Mouse (Mus musculus) layer of hippocampus, adult 9-11 months (tissue): ENCODE measurements around the gene Cox7a2.

ENCODE experiments used
- DNase-seq: peaks from one replicate; pipeline ENCODE4 v3.0.0; 2022

The Cox7a2 gene

GRCm38 (mm10) chr9:79759385-79760005 is at the start of gene Cox7a2:
Gene Cox7a2 (minus strand): TSS chr9:79759878.
- DNase-seq: peak; percentile 97

DNA sequence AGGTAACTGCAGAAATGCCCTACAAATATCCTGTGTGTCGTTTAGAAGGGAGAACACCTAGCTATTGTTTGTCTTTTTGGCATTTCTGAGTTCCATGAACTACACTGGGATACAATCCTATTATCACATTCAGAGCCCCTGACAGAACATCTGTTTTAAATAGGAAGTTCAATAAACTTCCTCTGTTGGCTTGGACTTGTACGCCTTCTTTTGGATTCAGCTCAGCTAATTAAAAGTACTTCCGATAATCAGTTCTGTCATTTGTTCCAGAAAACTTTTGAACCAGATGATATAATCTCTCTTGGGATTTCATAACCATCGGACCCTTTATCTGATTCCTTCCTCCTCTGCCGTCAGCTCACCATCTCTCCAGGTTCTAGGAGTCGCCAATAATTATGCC is 49.7 kb upstream of the Cox7a2 start:
- DNase-seq: no peak

DNA sequence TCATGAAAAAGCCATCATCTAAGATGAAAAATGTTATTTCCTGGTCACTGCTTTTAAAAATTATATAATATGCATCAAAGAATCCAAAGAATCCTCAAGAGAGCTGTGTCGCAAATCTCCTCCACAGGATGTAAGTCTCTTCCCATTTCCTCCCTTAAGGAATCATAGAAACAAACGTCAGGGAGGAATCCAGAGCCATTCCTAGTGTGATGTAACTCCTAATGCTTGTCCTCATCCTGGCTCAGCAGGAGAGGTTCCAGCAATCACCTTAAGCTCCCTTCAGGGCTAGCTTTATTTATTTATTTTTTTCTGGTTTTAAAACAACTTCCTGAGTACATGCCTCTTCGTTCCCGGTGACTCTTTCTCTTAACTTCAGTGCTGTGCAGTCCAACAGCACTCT is 47.5 kb upstream of the Cox7a2 start:
- no peak for DNase-seq

DNA sequence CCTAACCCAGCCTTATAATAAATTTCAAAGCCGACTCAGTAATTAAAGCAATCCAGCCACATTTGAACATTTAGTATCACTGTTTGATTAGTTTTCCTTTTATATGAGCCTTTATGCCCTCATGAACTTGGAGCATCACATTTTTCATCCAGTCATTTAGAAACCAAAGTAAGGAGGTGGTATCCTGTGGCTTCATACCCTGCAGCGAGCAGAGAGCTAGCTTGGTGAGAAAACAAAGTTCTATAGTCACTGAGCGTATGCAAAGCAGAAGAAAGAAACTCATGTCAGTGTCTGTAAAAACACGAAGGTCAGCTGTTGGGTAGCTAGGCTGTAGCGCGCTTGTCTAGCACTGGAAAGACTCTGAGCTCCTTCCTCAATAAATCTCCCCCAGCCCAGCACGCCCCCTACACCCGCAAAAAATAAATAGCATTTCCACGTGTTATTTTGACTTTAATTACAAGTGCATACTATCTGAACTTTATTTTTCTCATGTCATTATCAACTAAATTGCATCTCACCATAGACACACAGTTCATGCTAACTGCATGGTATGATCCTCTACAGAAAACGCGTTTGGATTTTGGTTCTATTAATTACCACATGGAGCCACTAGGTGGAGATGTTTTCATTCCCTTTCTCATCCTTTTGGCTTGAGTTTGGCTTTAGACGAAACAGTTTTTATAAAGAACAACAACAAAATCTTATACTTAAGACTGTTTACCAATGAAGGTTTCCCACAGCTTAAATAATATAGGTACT is 46.8 kb upstream of the Cox7a2 start:
- DNase-seq: no peak

GRCm38 (mm10) chr9:79805426-79805825 is 45.7 kb upstream of the Cox7a2 start:
- no peak for DNase-seq

DNA sequence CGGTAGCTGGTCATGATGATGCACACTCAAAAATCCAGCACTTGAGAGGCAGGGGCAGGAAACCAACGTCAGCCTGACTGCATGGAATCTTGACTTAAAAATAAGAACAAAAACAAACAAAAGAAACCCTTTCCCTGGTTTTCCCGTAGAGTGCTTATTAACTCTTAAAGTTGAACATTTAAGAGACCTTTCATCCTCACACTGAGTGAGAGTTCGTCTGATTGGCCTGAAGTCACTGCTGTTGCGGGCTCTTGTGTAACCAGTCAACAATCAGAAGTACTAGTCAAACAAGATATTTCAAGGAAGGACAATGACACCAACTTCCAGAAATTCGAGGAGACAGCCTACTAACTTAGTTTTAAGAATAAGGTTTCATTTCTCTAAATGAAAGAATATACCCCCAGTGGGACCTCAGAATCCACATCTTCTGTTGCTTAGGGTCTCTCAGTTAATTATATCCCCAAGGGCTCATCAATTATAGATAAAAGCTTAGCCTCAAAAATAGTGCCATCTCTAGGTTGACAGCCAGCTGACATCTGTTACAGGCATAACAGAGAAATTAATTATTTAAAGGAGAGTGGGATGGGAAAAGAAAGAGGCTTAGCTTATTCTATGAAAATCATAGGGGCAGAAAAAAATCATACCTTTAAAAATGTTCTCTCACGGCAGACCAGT is 36.9 kb upstream of the Cox7a2 start:
- no peak for DNase-seq

DNA sequence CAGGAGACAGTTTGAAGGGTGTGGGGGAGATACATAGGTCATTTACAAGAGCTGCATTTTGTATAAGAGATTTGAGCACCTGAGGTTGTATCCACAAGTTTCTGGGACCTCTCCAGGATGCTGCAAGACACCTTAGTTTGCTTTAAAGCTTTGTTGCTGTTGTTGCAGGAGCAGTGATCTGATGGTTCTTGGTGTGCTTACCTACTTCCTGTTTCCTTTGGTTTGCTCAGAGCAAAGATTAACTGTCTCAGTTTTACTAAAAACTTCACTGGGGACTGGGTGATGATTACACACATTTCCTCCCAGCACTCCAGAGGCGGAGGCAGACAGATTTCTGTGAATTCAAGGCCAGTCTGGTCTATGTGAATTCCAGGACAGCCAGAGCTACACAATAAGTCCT is 35.4 kb upstream of the Cox7a2 start:
- DNase-seq: no peak

- peak; percentile 97 for DNase-seq
Measured at GRCm38 (mm10) chr9:79792841-79793835, 33.5 kb upstream of the Cox7a2 start, which contains the start of gene Tmem30a. Gene Tmem30a (minus strand): TSS chr9:79793507.

GRCm38 (mm10) chr9:79785794-79786085 is 26.1 kb upstream of the Cox7a2 start:
- peak; percentile 79 for DNase-seq

DNA sequence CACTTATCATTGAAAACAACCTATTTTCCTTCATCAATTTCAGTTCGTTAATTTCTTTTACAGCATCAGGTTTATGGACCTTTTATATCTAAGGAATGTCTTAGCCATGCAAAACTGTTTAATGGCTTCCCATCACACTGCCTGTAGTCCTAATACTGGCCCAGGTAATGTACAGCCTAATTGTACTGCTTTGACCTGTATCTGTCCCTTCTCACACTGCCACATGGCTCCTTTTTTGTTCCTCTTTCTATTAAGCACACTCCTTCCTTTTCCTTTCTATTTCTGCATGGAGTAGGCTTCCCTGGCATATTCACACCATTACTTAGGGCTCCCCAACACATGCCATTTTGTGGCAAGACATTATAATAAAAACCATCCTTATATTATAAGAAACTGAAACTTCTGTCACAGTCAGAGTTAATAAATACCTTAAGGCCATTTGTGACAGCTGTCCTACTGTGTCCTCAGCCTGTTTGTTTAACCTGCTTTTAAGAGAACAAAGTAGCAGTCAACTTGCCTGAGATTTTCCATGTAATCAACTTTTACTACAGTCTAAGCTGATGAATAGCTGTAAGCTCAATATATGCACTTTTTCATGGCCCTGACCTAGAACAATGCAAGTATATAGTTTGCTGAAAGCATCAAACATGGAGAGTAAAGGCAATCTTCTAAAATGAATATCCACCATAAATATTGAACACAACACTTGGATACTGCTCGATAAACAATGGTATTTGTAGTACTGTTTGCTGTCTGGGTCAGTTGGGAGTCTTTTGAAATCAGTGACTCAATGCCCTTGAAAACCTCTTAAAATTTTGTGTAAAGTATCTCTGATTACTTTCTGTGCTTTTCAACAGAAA is 25.5 kb upstream of the Cox7a2 start:
- no peak for DNase-seq

GRCm38 (mm10) chr9:79784439-79784838 is 24.8 kb upstream of the Cox7a2 start:
- DNase-seq: no peak

DNA sequence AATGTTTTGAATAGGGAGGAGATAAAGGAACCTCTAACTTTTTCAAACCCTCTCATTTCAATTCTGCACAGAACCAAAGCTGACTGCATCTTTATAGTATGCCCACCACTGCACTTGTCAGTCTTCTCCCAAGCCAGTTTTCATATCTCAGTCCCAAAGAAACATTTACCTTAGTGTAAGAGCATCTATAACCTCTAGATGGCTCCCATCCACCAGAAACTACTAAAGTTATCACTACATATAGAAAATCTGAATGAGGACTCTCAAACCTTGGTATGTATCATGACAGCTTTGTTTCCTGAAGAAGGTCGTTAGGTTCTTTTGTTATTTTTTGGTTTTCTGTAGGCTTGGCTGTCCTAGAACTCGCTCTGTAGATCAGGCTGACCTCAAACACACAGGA is 19.7 kb upstream of the Cox7a2 start:
- DNase-seq: no peak

DNA sequence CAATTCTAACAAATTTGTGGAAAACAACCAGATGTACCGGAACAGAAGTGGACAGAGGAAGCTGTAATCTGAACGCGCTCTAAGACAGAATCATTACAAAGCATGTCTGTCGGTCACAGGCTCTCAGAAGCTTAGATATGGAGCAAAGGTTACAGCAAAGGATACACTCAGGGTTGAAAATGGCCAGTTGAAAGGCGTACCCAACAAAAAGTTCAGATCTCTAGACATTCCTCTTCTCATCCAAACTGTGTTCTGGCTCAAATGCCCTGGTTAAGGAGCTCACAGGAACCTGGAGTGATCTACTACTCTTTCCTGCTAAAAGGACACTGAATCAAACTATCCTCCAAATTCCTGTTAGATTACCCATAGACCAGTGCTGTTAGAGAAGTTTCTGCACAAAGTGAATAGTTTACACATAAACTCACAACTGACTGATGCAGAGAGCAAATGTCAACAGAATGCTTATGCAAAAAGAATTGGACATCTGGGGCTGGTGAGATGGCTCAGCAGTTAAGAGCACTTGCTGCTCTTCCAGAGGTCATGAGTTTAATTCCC is 7.4 kb upstream of the Cox7a2 start:
- no peak for DNase-seq

- DNase-seq: no peak
Measured at GRCm38 (mm10) chr9:79765329-79765728, 5.7 kb upstream of the Cox7a2 start.

GRCm38 (mm10) chr9:79762519-79762918 is 2.8 kb upstream of the Cox7a2 start:
- DNase-seq: no peak

GRCm38 (mm10) chr9:79760076-79760475 is 398 bp upstream of the Cox7a2 start:
- no peak for DNase-seq

DNA sequence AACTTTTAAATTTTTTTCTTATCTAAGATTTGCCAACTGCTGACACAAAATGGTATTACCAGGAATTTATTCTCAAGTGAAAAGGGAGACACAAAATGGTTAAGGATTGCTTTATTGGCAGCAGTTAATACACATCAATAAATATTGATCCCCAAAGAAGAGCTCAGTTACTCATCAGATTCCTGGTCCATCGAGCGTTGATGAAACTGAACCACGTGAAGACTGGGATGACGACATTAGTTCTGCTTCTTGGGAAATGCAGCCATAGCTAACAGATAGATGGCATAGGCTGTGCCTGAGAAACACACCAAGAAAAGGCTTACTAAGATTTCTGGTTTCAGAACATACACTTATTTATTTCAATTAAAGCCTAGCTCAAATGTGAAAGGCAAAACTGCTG is 4.4 kb downstream of the Cox7a2 start:
- DNase-seq: no peak

- DNase-seq: no peak
Measured at GRCm38 (mm10) chr9:79751846-79752245, 7.8 kb downstream of the Cox7a2 start.

DNA sequence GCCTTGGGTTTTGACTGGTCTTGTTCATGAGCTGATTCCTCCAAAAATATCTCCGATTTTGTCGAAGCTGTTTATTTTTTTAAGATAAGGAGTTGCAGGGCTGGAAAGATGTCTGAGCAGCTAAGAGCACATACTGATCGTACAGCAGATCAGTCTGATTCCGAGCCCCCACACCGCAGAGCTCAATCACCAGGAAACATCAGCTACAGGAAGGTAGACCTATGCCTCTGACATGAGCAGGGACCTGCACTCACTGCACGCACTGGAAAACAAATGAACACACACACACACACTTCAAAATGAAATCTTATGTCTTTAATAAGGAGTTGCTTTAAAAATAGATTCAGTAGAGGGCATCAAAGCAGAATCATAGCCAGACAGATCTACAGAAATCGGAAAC is 9.0 kb downstream of the Cox7a2 start:
- DNase-seq: no peak

- no peak for DNase-seq
Measured at GRCm38 (mm10) chr9:79745036-79745435, 14.6 kb downstream of the Cox7a2 start.

DNA sequence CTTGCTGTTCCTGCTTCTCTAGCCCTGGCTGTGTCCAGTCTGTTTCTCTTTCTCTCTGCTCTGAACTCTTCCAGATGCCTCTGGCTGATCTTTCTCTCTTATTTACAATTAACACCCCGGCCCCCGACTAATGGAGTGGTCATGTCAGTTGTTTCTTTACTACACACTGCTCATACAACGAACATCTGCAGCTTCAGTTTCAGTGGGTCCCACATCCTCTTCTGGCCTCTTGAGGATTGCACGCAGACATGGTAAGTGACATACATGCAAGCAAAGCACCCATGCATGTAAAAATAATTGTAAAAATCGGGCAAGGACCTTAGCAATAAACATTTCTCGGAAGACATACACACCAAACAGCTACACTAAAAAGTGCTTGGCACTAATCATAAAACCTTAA is 24.1 kb downstream of the Cox7a2 start:
- DNase-seq: no peak

DNA sequence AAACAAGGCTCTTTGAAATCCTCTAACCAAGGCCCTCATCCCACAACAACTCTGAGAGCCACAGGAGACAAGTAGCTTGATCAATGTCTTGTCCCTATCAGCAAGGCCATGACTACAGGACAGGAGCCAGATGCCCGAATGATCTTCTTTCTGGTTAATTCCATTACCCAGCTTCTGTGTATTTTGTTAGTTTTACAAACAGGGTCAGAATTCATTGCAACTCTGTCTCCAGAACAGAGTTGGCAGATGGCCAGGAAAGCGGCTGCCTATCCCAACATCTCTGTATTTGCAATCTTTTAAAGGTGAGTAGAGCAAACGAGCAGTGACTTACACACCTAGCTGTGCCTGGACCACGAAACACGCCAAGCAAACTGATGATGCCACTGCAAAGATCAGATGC is 29.4 kb downstream of the Cox7a2 start:
- no peak for DNase-seq
